15 mouse cellular contexts compared by ENCODE assay signal in the genomic region with DNA sequence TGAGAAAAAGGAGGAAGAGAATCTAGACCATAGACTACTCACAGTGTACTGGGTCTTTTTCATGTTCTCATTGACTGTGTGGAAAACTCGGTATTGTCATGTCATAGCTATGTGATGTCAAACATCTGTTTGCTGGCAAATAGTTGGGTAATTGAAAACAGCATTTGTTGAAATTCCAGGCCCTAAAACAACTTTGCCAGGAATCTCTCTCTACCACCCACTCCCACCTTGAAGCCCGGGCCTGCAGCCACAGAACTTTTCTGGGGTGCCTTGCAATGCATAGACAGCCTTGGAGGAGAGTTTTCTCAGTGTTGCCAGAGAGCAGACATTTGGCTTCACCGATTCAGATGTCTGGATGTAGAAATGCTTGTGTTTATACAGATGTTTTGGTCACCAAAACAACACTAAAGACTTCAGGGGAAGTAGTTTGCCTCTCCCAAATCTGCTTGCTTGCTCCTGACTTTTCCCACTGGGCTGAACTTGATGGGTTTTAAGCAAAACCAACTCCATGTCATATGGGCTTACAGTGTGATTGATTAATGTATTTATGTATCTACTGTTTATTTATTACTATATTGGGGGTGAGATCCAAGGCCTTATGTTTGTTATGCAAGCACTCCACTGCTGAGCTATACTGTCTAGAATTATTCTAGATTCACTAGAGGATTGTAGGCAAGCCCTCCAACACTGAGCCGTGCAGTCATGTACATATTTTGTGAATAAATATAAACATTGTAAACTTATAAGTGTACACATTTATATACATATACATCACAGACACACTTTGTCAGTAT.
DNase-seq lines count a peak whose midpoint lies in the region; ATAC-seq and TF ChIP-seq lines count a peak whose summit lies in the region.
"Had no signal": no experiment of that assay in that cellular context is flagged by ENCODE, and none has a peak within 500 bp of the region (broad histone marks: within the 10 kb centered on the region; RNA-seq: fewer than 3 reads in every experiment).

No protein-coding gene starts in this region.

- H3K4me1 ChIP-seq in lung, embryonic 14.5 days (ENCODE audit: insufficient read depth) = no peaks in the 10 kb centered on the region
- peaks cover 5% of the 10 kb centered on the region for H3K4me1 ChIP-seq in embryonic facial prominence, embryonic 13.5 days
- H3K4me1 ChIP-seq in forebrain, embryonic 10.5 days = no peaks in the 10 kb centered on the region
- H3K4me1 ChIP-seq: forebrain, embryonic 15.5 days; heart, embryonic 13.5 days had no signal

- no peaks in the 10 kb centered on the region for H3K9me3 ChIP-seq in lung, embryonic 14.5 days (ENCODE audit: low read depth, low read length)
- H3K9me3 ChIP-seq in embryonic facial prominence, embryonic 13.5 days = no peaks in the 10 kb centered on the region
- no peaks in the 10 kb centered on the region for H3K9me3 ChIP-seq in forebrain, embryonic 10.5 days
- H3K9me3 ChIP-seq: forebrain, embryonic 15.5 days; heart, embryonic 13.5 days had no signal

- H3K36me3 ChIP-seq in lung, embryonic 14.5 days (ENCODE audit: insufficient read depth) = no peaks in the 10 kb centered on the region
- H3K36me3 ChIP-seq in embryonic facial prominence, embryonic 13.5 days = no peaks in the 10 kb centered on the region
- H3K36me3 ChIP-seq in forebrain, embryonic 10.5 days (replicated peaks) = no peaks in the 10 kb centered on the region
- H3K36me3 ChIP-seq: forebrain, embryonic 15.5 days; heart, embryonic 13.5 days had no signal

- H3K4me3 ChIP-seq in lung, embryonic 14.5 days (ENCODE audit: low read depth, low read length) = no peak overlapping the region
- H3K4me3 ChIP-seq in embryonic facial prominence, embryonic 13.5 days = no peak overlapping the region
- no peak overlapping the region for H3K4me3 ChIP-seq in forebrain, embryonic 10.5 days
- H3K4me3 ChIP-seq: forebrain, embryonic 15.5 days; heart, embryonic 13.5 days had no signal

- no peak for TF ChIP-seq CTCF in lung, embryonic 14.5 days (IDR thresholded peaks at IDR 0.05; ENCODE audit: low read depth)

- peak overlapping the region; percentile 44; the same call in 1 of the 2 replicates for H3K27ac ChIP-seq in lung, embryonic 14.5 days (ENCODE audit: low read depth)
- H3K27ac ChIP-seq in embryonic facial prominence, embryonic 13.5 days = peak overlapping the region; percentile 84
- H3K27ac ChIP-seq in forebrain, embryonic 10.5 days = no peak overlapping the region
- H3K27ac ChIP-seq: forebrain, embryonic 15.5 days; heart, embryonic 13.5 days; macrophage had no signal

- no peak overlapping the region for H3K9ac ChIP-seq in lung, embryonic 14.5 days
- no peak overlapping the region for H3K9ac ChIP-seq in embryonic facial prominence, embryonic 13.5 days
- H3K9ac ChIP-seq: forebrain, embryonic 15.5 days; heart, embryonic 13.5 days had no signal

- ATAC-seq in lung, embryonic 14.5 days (ENCODE audit: insufficient read depth) = peak; percentile 56
- ATAC-seq in embryonic facial prominence, embryonic 13.5 days (ENCODE audit: insufficient number of reproducible peaks, insufficient read depth, low FRiP score, low TSS enrichment, low read depth) = no peak
- no peak for ATAC-seq in granulocyte monocyte progenitor cell, adult 5-6 weeks (replicated peaks; ENCODE audit: poor library complexity, severe bottlenecking)
- ATAC-seq: forebrain, embryonic 15.5 days had no signal

- no peak overlapping the region for H3K4me2 ChIP-seq in lung, embryonic 14.5 days
- no peak overlapping the region for H3K4me2 ChIP-seq in embryonic facial prominence, embryonic 13.5 days
- H3K4me2 ChIP-seq: forebrain, embryonic 15.5 days; heart, embryonic 13.5 days had no signal

- H3K27me3 ChIP-seq in lung, embryonic 14.5 days (ENCODE audit: insufficient read depth, low read length) = no peaks in the 10 kb centered on the region
- no peaks in the 10 kb centered on the region for H3K27me3 ChIP-seq in embryonic facial prominence, embryonic 13.5 days
- no peaks in the 10 kb centered on the region for H3K27me3 ChIP-seq in forebrain, embryonic 10.5 days (ENCODE audit: poor library complexity, severe bottlenecking)
- H3K27me3 ChIP-seq: CH12.LX; forebrain, embryonic 15.5 days; heart, embryonic 13.5 days had no signal

- DNase-seq in lung, embryonic 14.5 days = peak; percentile 63
- DNase-seq in lung, postnatal 14 days = no peak
- peak; percentile 28 for DNase-seq in hindlimb bud, embryonic 11.5 days (ENCODE audit: extremely low spot score, low read depth, low spot score)
- peak; percentile 17 to 39 for DNase-seq in lung, postnatal 4 days
- DNase-seq in forebrain, embryonic 10.5 days (ENCODE audit: extremely low spot score, low spot score) = no peak
- DNase-seq in layer of hippocampus, adult 8-10 months (ENCODE audit: low spot score in 2 of 2) = no peak
- DNase-seq: adrenal gland, postnatal 25 days; cerebellum, adult 11-12 months; kidney, postnatal 14 days had no signal

- WGBS in lung, embryonic 14.5 days = 49% methylated on average over 4 of the region's 4 CpGs
- 39% methylated on average over 4 of the region's 4 CpGs for WGBS in embryonic facial prominence, embryonic 13.5 days
- WGBS in forebrain, embryonic 10.5 days = 71% methylated on average over 4 of the region's 4 CpGs

Comparison
In these comparisons a context has a peak if more than half of its experiments do, and no peak if none do; other contexts are left out.
1. DNase-seq: peak in lung, embryonic 14.5 days (single experiment), hindlimb bud, embryonic 11.5 days (single experiment) and lung, postnatal 4 days (2 of 2); none in lung, postnatal 14 days (single experiment), forebrain, embryonic 10.5 days (single experiment) and layer of hippocampus, adult 8-10 months (0 of 2).